Mouse (Mus musculus) stomach, postnatal 0 days (tissue): ENCODE measurements around the gene Sla2.

ENCODE experiments used
- CTCF ChIP-seq: IDR thresholded peaks from 2 replicates; pipeline ENCODE4 v1.5.1; 2016; ENCODE audit warnings: antibody characterized with exemption, low read depth, mild to moderate bottlenecking, moderate library complexity
- EP300 ChIP-seq: optimal IDR thresholded peaks from 2 replicates; pipeline ENCODE3; 2016; ENCODE audit warnings: antibody characterized with exemption

DNA sequence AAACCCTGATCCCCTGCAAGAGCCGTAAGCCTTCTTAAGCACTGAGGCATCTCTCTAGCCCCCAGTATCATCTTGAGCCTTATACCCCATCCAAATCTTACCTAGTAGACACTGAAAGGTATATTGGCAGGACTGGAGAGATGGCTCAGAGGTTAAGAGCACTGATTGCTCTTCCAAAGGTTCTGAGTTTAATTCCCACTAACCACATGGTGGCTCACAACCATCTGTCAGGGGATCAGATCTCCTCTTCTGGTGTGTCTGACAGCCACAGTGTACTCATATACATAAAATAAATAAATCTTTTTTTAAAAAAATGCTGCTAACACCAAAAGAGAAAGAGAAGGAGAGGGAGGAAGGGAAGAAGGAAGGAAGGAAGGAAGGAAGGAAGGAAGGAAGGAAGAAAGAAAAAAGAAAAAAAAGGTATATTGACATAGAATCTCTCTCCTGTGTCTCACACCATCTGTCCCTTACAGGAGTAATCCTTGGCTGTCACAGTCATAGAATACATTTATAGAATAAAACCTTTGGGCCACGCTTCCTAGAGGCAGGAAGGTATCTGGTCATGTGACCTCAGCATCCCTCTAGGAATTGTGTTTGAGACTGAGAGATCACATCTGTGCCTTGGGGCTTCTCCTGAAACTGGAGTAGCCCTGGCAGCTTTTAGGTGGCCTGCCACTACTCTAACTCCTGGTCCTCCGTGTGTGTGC lies 29.6 kb upstream of the Sla2 start:
- TF ChIP-seq CTCF = no peak
- TF ChIP-seq EP300 = no peak
